Mouse (Mus musculus): ENCODE measurements around the gene Rflnb.

DNA sequence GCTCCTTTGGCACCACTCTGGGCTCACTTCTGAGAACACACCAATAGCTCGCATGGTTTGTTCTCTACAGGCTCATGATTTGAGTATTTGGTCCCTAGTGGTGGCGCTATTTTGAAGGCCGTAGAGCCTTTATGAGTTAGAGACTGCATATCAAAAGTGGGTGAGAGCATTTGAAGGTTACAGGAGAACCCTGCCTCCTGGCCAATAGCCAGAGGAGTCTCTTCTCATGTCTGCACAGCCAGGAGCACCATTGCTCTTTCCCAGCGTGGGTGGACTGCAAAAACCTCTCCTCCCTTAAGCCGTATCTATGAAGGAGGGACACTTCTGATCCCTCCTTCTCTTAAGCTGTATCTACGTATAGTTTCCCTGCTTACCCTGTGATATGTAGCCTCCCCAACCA is 49.8 kb upstream of the Rflnb start:
- TF ChIP-seq POLR2A (IDR thresholded peaks at IDR 0.05; ENCODE audit: extremely low read depth, insufficient read depth, low read length): no peak
- no peak for TF ChIP-seq CTCF (IDR thresholded peaks at IDR 0.05; ENCODE audit: low read depth, low read length)
